ENCODE assay signal across 8 mouse cellular contexts in genomic region chr12:3235124-3235631, GRCm38 (mm10).
DNase-seq lines count a peak whose midpoint lies in the region; ATAC-seq and TF ChIP-seq lines count a peak whose summit lies in the region.

No protein-coding gene starts in this region.

- no peaks in the 10 kb centered on the region; the same call in 1 of the 2 replicates for H3K27me3 ChIP-seq in erythroblast, embryonic 14.5 days (ENCODE audit: control insufficient read depth)
- H3K27me3 ChIP-seq in heart, embryonic 13.5 days (replicated peaks) = no peaks in the 10 kb centered on the region
- H3K27me3 ChIP-seq in liver, embryonic 12.5 days (replicated peaks) = no peaks in the 10 kb centered on the region
- H3K27me3 ChIP-seq in stomach, embryonic 15.5 days (replicated peaks) = no peaks in the 10 kb centered on the region

- H3K4me2 ChIP-seq in heart, embryonic 13.5 days = peak overlapping the region; percentile 77
- H3K4me2 ChIP-seq in liver, embryonic 12.5 days = peak overlapping the region; percentile 79
- H3K4me2 ChIP-seq in stomach, embryonic 15.5 days = peak overlapping the region; percentile 65

- TF ChIP-seq CTCF in brain, embryonic 14.5 days (IDR thresholded peaks at IDR 0.05; ENCODE audit: borderline replicate concordance, extremely low read depth, insufficient read depth, insufficient read length) = no peak

- peak overlapping the region; percentile 72 for H3K4me3 ChIP-seq in erythroblast, embryonic 14.5 days (replicated peaks)
- H3K4me3 ChIP-seq in heart, embryonic 13.5 days = peak overlapping the region; percentile 63
- H3K4me3 ChIP-seq in liver, embryonic 12.5 days = peak overlapping the region; percentile 67
- H3K4me3 ChIP-seq in stomach, embryonic 15.5 days (replicated peaks) = peak overlapping the region; percentile 57

- peaks cover 29% of the 10 kb centered on the region for H3K4me1 ChIP-seq in erythroblast, embryonic 14.5 days (ENCODE audit: control insufficient read depth)
- H3K4me1 ChIP-seq in heart, embryonic 13.5 days = peaks cover 10% of the 10 kb centered on the region
- peaks cover 10% of the 10 kb centered on the region for H3K4me1 ChIP-seq in liver, embryonic 12.5 days
- no peaks in the 10 kb centered on the region for H3K4me1 ChIP-seq in stomach, embryonic 15.5 days

- peaks cover 38% of the 10 kb centered on the region for H3K36me3 ChIP-seq in erythroblast, embryonic 14.5 days (ENCODE audit: control insufficient read depth)
- peaks cover 37% of the 10 kb centered on the region for H3K36me3 ChIP-seq in heart, embryonic 13.5 days
- H3K36me3 ChIP-seq in liver, embryonic 12.5 days = peaks cover 39% of the 10 kb centered on the region
- H3K36me3 ChIP-seq in stomach, embryonic 15.5 days = peaks cover 22% of the 10 kb centered on the region

- 23% methylated on average over 36 of the region's 36 CpGs for WGBS in heart, embryonic 13.5 days
- WGBS in liver, embryonic 12.5 days (ENCODE audit: insufficient replicate concordance) = 41% methylated on average over 31 of the region's 36 CpGs
- WGBS in stomach, embryonic 15.5 days = 38% methylated on average over 36 of the region's 36 CpGs

- DNase-seq in CD4-positive helper T cell, adult 2 months (ENCODE audit: low read depth, low spot score) = peak; percentile 98
- peak; percentile 100 for DNase-seq in brain, embryonic 14.5 days (ENCODE audit: low read depth)
- peak; percentile 92 for DNase-seq in kidney, postnatal 10 days
- DNase-seq in natural killer cell, adult 2 months (ENCODE audit: low spot score in 2 of 2) = peak; percentile 93

- H3K9me3 ChIP-seq in erythroblast, embryonic 14.5 days (ENCODE audit: control insufficient read depth, low read length) = peaks cover 42% of the 10 kb centered on the region
- peaks cover 14% of the 10 kb centered on the region for H3K9me3 ChIP-seq in heart, embryonic 13.5 days
- H3K9me3 ChIP-seq in liver, embryonic 12.5 days (replicated peaks) = peaks cover 34% of the 10 kb centered on the region
- no peaks in the 10 kb centered on the region for H3K9me3 ChIP-seq in stomach, embryonic 15.5 days

- peak overlapping the region; percentile 85 for H3K27ac ChIP-seq in heart, embryonic 13.5 days (replicated peaks)
- peak overlapping the region; percentile 83 for H3K27ac ChIP-seq in liver, embryonic 12.5 days
- peak overlapping the region; percentile 80 for H3K27ac ChIP-seq in stomach, embryonic 15.5 days

- ATAC-seq in heart, embryonic 13.5 days (ENCODE audit: extremely low read depth, insufficient number of reproducible peaks, low FRiP score, low TSS enrichment) = peak; percentile 81
- ATAC-seq in liver, embryonic 12.5 days = peak; percentile 89
- ATAC-seq in stomach, embryonic 15.5 days (ENCODE audit: insufficient read depth, low FRiP score, low read depth) = peak; percentile 90

- peak overlapping the region; percentile 81 for H3K9ac ChIP-seq in heart, embryonic 13.5 days
- peak overlapping the region; percentile 66 for H3K9ac ChIP-seq in liver, embryonic 12.5 days
- peak overlapping the region; percentile 14; the same call in 1 of the 2 replicates for H3K9ac ChIP-seq in stomach, embryonic 15.5 days

- peak; percentile 16; the same call in 1 of the 2 replicates for TF ChIP-seq POLR2A in brain, embryonic 14.5 days (IDR thresholded peaks at IDR 0.05; ENCODE audit: borderline replicate concordance, extremely low read depth, insufficient read depth, insufficient read length, poor library complexity, severe bottlenecking)

Comparison
In these comparisons a context has a peak if more than half of its experiments do, and no peak if none do; other contexts are left out.
1. Peak in every context shown above with its lines: DNase-seq, ATAC-seq, H3K4me3 ChIP-seq and H3K27ac ChIP-seq.
2. H3K9ac ChIP-seq: peak in every context shown above with its lines; median percentile 81 in heart, embryonic 13.5 days; 66 in liver, embryonic 12.5 days; 14 in stomach, embryonic 15.5 days.